Mouse (Mus musculus): ENCODE data around the gene Olfr623.

Gene Olfr623

DNA sequence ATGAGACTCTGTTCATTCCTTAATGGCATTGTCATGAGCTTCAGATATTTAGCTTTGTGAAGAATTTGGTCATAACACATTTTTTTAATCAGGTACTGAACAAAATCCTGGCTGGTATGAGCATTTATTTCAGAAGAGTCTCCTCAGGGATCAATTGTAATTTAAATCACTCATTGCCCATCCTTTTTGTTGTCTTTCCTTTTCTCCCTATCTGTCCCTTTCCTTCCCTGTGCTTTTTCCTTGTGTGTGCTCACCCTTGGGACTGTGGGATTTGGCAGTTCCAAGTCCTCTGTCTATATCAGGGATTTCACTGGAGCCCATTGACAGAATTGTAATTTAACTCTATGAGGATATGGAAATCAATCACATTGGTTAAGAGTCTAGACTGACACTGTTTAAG lies at the start of gene Olfr623:
Olfr623 (minus strand) TSS at position 101 of the 400 bp plus-strand sequence.
- ATAC-seq (ENCODE audit: insufficient number of reproducible peaks, low FRiP score, low TSS enrichment): no peak

DNA sequence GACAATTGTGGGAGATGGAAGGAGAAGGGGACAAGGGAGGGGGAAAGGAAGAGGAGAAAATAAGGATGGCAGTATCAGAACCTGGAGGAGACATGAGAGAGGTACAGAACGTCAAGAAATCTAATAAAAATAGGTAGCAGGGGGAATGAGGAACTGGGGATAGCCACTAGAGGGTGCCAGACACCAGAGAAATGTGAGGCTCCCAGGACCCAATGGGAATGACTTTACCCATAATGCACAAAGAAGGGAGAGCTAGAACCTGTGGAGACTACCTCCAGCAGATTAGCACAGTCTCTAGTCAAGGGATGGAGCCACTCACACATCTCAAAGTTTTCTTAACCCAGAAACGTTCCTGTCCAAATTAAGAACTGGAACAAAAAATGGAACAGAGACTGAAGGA lies 48.5 kb upstream of the Olfr623 start:
- ATAC-seq (ENCODE audit: insufficient number of reproducible peaks, low FRiP score, low TSS enrichment): no peak

DNA sequence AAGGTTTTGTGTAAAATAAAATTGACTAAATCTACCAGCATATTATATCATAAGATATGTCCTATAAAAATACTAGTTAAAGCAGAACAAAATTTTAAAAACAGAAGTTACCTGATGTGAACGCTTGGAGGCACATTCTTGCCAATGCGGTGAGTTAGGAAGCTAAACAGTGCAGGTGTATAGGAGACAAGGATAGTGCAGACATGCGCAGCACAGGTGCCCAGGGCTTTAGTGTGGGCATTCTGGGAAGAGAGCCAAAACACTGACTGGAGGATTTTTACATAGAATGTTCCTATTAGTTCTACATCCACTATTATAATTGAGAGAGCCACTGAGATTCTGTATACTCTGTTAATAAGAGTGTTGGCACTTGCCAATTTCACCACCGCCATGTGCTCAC lies 36.0 kb upstream of the Olfr623 start:
- ATAC-seq (ENCODE audit: insufficient number of reproducible peaks, low FRiP score, low TSS enrichment): no peak

DNA sequence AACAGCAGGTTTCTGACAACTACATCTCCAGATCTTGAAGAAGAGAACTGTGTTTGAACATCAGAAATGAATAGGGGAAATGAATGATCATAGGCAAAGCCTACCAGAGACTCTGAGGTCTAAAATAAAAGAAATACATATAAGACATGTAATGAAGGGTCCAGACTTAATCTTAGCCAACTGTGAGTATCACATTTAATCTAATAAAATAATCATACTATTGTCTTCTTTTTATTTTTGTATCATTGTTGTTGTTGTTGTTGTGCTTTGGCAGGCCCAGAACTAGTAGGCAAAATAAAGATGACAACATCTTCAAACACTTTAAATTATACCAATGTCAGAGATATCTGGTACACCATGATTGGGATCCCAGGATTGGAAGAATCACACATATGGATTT lies 18.9 kb upstream of the Olfr623 start, which contains the start of gene Olfr625-ps1:
Olfr625-ps1 (plus strand) TSS at position 301 of the 400 bp plus-strand sequence.
- no peak for ATAC-seq (ENCODE audit: insufficient number of reproducible peaks, low FRiP score, low TSS enrichment)

DNA sequence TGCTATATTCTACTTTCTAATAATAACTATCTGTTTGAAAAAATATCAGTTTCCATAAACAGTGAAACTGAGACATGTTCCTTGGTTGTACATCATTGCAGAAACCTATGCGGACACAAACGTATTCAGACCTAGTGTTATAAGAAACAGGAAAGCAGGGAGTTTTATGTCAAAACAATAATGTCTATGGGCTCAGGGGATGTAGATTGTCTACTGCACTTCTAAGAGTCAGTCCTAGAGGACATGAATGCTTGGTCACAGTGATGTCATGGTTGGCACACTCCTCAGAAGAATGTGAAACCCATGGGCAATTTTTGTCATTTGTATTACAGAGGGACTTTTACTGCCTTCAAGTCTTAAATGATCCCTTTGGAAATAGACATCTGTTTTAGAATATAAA lies 7.6 kb upstream of the Olfr623 start, which contains the start of gene Olfr624:
Olfr624 (minus strand) TSS at position 101 of the 400 bp plus-strand sequence.
- ATAC-seq (ENCODE audit: insufficient number of reproducible peaks, low FRiP score, low TSS enrichment): no peak

DNA sequence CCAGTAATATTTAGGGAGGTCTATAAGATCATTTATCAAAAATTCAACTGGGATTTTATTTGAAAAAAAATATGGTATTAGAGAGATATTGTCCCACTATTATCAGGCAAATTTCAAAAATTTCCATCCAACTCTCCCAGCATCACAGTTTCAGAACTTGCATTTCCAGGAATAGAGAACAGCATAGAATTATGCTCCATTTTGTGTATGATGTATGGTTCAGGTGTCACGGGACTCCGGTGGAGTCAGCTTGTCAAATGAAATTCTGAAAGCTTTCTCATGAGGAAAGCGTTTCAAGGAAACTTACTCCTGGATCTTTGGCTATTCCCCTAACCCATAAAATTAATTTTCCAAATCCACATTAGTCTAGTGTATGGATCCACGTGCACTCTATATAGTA lies 19.4 kb downstream of the Olfr623 start:
- ATAC-seq (ENCODE audit: insufficient number of reproducible peaks, low FRiP score, low TSS enrichment): no peak

DNA sequence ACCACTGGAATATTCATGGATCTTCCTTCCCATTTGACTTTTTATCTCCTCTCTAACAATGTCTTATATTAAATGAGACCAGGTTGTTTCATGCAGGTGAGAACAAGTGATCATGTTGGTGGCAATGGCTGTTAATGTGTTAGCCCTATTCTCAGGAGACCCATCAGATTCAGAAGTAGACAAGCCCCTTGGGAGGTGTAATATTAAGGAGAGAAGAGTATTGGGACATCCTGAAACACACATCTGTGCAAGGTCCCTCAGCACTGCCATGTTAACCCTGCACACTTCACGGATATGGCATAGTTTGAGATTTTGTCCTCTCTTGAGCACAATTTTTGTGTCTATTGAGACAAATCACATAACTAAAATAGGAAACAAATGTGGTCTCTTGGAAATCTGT lies 20.9 kb downstream of the Olfr623 start, which contains the start of gene Olfr622:
Olfr622 (minus strand) TSS at position 101 of the 400 bp plus-strand sequence.
- ATAC-seq (ENCODE audit: insufficient number of reproducible peaks, low FRiP score, low TSS enrichment): no peak

DNA sequence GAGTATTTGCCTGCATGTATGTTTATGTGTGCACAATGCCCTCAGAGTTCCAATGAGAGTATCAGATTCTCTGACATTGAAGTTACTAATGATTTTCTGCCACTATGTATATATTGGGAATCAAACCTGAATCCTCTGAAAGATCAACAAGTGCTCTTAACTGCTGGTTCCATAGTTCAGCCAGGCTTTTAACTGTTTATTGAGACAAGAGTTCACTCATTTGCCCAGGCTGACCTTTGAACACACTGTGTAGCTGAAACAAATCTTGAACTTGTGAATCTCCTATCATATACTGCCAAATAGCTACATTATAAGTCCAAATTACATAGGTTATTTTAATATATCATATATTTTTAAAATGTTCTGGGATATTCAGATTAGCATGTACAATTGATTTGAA lies 26.7 kb downstream of the Olfr623 start:
- no peak for ATAC-seq (ENCODE audit: insufficient number of reproducible peaks, low FRiP score, low TSS enrichment)

DNA sequence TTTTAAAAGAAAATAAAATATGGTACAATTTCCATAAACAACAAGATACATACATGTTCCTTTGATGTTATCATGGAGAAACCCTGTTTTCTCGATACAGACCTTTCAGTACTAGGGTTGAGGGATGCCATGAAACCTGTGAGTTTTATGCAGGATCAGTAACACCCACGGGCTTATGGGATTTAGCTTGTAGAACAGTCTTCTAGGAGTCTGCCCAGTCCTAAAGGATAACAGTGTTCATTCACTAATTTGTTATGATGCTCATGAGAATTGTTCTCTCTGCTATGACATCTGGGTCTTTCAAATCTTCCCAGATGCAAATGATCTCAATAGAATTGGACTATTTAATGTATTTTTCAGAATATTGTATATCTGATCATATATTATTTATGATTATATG lies 51.1 kb downstream of the Olfr623 start, which contains the start of gene Olfr620:
Olfr620 (minus strand) TSS at position 101 of the 400 bp plus-strand sequence.
- ATAC-seq (ENCODE audit: insufficient number of reproducible peaks, low FRiP score, low TSS enrichment): no peak

All from cerebellum, adult (tissue).